Mouse (Mus musculus) ovary, postnatal 36 days (tissue): ENCODE measurements around the gene Olfr714.
"Not testable (repeated sequence)": the region's sequence is repeated elsewhere in the genome, so short reads cannot be mapped to it uniquely, and the experiment has no call there.

Source experiments
- DNase-seq: peaks from one replicate; pipeline ENCODE4 v3.0.0; 2022; ENCODE audit warnings: low spot score, mixed read lengths

Gene Olfr714

DNA sequence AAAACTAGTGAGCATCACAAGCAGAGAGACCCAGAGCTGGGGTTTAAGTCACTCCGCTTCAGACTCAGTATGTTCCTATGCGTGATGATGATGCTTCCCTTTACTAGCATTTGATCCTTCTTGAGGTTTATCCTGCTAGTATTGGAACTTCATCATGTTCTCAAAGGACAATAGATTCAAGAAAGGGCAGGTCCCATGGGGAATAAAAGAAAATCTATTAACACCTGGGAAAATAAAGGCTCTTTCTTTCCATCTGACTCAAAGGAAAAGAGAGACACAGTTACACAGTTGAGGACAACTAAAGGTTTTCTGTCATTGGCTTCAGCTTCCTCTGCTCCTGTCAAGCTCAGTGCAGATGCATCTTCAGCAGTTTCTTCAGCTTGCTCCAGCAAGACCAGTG, at the start of gene Olfr714:
TSS of gene Olfr714 (plus strand) at position 301 of the 400 bp plus-strand sequence.
- DNase-seq = no peak

DNA sequence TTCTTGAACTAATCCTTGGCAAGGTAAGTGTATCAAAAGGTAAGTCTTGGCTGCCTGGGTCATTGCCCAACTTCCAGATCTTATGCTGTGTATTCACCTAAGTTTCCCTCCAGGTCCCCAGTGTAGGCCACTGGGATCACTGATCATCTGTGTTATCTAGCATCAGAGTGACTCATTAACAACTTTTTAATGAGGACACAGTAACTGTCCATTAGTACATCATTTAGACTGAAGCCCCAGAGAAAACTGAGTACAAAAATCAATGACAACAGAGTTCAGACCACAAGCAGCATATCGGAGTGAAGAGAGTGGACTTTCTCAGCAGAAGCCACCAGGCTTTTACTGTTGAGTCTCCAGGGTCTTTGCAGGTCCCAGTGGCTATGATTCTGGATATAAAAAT, 39.9 kb upstream of the Olfr714 start, which contains the start of gene Olfr713:
TSS of gene Olfr713 (plus strand) at position 301 of the 400 bp plus-strand sequence.
- no peak for DNase-seq

DNA sequence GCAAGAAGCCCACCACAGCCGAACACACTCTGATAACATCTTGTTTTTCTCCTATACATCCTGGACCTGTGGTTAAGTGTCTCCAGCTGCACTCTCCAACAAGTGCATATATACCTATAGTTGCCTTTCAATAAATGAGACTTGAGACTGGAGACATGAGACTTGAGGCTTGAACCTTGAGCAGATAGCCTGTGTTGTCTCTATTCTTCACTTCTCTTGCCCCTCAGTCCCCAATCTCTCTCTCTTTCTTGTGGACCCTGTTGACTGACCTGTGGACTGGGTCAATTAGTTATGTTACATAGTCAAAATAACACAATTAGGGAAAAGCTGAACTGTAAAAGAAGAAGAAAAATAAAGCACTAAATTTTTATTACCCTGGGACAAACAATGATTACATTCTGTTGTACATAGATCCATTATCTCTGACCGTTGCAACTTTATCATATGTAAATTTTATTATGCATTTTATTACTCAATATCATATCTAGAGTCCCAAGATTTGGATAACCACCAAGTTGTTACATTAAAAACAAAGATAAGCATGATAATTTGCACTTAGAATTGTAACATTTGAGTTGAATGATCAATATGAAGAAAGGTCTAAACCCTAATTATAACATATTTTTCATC, 30.7 kb upstream of the Olfr714 start:
- DNase-seq = no peak

DNA sequence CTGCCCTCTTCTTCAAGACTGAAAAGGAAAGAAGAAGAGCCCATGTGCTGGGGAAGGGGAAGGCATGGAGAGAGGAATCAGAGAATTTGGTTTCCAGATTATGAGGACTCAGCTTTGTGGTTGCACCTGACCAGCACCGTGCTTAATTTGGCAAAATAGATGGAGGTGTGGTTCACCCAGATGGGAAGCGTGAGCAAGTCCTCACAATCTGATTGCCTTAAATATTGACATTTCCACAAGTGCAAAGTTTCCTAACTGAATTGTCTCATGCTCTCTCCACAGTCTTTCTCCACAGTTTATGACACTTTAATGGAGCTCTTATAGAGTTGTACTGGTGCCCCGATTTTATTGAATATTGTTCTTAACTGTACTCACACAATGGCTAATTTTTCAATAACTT, 27.6 kb upstream of the Olfr714 start:
- DNase-seq = no peak

DNA sequence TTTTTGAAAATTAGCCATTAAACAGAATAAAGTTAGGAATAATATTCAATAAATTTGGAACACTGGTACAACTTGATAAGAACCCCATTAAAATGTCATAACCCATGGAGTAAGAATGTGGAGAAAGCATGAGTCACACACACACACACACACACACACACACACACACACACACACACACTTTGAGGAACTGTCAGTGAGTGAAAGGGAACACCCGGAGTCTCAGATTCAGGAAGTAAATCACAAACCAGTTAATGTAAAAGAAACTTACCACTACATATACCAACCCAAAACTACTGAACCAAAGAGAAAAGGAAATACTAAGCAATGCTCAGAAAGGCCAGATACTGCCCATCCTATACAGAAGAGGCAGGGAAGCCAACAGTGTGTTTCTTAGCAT, 26.4 kb upstream of the Olfr714 start:
- no peak for DNase-seq

DNA sequence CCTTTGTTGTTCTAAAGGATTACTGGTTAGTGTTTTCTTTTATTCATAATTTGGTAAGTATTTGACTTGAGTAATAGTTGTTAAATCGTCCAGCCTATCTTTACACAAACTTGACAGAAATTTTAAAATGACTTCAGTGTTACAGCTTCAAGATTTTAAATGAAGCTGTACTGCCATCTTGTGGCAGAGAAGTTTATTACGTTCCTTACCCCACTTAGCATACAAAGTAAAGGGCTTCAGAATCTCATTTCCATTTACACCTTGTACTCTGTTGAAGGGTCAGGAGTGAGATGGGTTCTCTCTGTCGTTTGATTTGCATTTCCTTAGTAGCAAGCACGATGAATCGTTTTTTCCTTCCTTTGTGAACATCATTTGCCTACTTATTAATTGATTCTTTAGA, 24.9 kb upstream of the Olfr714 start:
- no peak for DNase-seq

DNA sequence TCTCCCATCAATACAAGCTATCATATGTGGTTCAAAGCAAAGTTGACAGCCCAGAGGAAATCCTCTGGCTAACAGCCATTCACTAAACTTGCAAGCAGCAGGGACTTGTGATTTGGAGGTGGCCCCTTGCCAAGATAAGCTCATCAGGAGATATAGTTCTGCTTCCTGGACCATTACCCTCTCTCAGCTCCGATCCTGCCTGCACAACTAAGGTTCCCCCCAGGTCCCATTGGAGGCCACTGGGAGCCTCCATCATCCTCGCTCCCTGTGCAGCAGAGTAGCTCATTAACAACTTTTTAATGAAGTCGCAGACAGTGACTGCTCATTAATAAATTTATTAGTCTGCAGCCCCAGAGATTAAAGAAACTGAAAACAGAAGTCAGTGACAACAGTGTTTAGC, 23.2 kb upstream of the Olfr714 start:
- no peak for DNase-seq

DNA sequence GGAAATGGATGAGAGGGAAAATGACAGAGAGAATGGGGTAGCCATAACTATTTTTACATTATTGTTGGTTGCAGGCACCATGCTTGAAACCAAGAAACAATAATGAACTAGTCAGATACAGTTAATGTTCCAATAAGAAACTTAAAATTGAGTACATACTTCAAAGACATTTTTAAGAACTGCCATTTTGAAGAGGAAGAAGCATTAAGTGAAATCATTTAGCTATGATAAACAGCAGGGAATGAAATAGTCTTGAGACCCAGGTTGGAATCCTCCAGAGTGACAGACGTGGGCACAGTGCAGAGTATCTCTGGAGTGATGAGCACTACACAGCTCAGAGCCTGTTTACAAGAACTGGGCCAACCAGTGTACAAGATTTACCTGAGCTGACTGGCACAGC, 22.1 kb downstream of the Olfr714 start, which contains the start of gene Olfr17:
TSS of gene Olfr17 (plus strand) at position 301 of the 400 bp plus-strand sequence.
- no peak for DNase-seq

DNA sequence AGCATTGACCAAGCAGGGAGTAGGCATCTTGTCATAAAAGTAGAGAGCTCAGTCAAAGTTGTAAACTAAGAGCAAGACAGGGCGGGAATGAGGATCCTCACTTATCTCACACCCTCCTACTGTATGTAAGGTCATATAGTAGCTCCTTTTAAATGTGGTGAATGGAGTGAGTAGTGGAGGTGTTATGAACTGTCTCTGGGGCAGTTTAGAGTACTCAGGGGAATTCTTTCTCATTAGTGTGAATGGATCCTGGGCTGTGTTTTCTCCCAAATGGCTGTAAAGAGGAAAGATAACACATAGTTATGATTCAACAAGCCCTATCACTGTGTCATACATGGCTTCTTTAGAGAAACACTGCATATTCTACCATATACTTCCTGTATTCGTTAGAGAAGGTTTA, 39.5 kb downstream of the Olfr714 start, which contains the start of gene Olfr715b:
TSS of gene Olfr715b (minus strand) at position 101 of the 400 bp plus-strand sequence.
- DNase-seq = not testable (repeated sequence)
